Mouse (Mus musculus) kidney, postnatal 4 days (tissue): ENCODE results near the gene Cdc6.
A peak's percentile ranks its signal among the peaks of the same experiment; 100 is the strongest.
"Not testable (repeated sequence)": the region's sequence is repeated elsewhere in the genome, so short reads cannot be mapped to it uniquely, and the experiment has no call there.

ENCODE experiments used
- DNase-seq, 2 experiments: peaks; one replicate each; pipeline ENCODE4 v3.0.0; 2021; ENCODE audit warnings: mixed read lengths in 2 of 2

The Cdc6 gene

DNA sequence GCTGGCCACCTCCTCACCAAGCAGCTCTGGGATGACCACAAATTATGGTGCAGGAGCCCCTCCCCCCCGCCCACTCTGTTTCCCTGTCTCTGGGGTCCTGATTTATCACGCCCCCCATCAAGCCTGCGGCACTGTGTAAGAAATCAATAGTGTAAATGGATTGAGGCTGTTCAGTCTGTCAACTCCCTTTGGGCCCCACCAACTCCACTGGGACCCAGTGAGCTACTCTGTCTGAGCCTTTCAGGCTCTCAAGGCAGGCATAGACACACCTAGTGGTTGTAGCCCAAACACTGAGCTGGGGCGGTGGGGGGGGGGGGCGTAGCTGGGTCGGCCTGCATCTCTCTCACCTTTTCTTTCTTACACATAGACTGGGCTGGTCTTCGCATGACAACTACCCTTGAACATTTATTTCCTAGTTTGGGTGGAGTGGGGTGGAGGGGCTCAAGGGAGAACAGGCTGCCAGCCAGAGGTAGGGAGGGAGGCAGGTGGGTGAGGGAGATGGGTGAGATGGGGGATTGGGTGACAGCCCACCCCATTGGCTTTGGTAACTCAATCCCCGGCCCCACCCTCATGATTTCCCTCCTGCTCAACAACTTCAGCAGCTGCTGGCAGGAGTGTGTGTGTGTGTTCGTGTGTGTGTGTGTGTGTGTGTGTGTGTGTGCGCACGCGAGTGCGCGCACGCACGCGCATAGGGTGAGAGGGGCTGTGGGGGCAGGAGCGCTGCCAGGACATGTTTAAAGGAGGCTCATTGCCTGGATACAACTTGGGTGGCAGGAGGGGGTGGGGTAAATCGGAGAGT is 24.9 kb downstream of the Cdc6 start:
- DNase-seq = peak; percentile 64 to 74

DNA sequence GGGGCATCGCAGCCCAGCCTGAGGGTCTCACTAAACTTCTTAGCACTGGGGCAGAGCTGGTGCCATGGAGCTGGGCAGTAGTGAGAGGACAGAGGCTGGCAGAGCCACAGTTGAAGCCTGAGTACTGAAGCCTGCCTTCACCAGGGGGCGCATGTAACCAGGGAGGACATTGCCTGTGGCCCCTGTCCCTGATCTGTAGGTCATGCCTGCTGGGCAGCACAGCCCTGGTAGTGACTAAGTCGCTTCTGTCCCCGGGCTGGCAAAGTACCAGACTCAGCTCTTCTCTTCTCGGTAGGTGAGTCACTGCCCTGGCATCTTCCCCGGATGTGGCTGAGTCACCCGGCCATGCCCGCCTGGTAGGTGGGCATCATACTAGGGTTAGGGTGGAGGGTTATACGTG is 25.6 kb downstream of the Cdc6 start:
- DNase-seq = peak; percentile 82 to 86

DNA sequence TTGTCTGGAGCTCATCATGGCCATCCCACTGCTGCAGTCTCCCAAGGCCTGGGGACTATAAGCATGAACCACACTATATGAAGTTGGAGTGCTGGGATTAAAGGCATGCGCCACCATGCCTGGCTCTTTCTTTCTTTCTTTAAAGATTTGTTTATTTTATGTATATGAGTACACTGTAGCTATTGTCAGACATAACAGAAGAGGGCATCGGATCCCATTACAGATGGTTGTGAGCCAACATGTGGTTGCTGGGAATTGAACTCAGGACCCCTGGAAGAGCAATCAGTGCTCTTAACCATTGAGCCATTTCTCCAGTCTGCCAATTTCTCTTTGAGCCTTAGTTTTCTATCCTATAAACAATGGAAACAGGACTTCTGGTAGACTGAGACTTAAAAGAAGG is 26.2 kb downstream of the Cdc6 start:
- DNase-seq = not testable (repeated sequence)

DNA sequence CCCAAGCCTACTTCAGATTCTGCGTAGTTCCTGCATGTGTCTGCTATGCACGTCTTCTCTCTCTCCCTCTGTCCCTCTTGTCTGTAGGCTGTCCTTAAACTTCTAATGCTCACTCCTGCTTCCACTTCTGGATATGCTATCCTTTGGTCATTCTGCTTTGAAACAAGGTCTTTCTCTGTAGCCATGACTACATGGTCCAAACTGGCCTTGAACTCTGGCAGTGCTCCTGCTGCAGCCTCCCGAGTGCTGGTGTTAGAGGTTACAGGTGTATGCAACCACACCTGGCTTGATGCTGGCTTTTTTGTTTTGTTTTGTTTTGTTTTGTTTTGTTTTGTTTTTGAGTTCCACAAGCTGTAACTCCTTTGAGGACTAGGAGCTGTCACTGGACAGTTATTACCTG is 26.8 kb downstream of the Cdc6 start:
- DNase-seq = no peak

DNA sequence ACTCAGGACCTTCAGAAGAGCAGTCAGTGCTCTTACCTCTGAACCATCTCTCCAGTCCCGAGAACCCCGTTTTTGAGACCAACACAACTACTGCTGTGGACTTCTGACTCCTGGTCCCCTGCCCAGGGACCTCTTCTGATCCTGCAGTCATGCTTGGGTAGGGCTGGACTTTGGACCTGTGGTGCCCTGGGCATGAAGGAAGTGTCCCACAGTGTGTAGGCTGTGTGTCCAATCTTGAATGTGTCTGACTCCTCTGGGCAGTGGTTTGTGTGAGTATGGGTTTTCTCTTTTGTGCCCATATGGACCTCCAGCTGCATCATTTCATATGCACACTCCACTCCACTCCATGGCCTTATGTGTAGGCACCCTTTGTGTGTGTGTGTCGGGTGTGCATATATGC is 27.5 kb downstream of the Cdc6 start:
- DNase-seq = peak; percentile 47 to 72

DNA sequence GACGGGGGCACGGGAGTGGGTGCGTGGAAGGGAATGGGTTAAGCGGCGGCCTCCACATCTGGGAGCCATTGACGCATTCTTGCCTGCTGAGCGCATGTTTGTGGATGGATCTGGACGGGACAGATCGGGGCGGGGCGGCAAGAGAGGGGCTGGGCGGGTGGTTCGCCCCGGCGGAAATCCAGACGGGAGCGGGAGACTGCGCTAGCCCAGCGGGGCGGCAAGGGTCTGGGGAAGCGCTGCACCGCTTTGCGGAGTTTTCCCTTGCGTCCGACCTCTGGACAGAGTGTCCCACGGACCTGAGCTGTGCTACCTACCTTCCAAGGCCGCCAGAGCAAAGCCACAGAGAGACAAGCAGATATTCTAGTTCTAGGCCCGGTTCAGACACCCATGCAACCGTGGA is 28.6 kb downstream of the Cdc6 start:
- DNase-seq = peak; percentile 84 to 91

DNA sequence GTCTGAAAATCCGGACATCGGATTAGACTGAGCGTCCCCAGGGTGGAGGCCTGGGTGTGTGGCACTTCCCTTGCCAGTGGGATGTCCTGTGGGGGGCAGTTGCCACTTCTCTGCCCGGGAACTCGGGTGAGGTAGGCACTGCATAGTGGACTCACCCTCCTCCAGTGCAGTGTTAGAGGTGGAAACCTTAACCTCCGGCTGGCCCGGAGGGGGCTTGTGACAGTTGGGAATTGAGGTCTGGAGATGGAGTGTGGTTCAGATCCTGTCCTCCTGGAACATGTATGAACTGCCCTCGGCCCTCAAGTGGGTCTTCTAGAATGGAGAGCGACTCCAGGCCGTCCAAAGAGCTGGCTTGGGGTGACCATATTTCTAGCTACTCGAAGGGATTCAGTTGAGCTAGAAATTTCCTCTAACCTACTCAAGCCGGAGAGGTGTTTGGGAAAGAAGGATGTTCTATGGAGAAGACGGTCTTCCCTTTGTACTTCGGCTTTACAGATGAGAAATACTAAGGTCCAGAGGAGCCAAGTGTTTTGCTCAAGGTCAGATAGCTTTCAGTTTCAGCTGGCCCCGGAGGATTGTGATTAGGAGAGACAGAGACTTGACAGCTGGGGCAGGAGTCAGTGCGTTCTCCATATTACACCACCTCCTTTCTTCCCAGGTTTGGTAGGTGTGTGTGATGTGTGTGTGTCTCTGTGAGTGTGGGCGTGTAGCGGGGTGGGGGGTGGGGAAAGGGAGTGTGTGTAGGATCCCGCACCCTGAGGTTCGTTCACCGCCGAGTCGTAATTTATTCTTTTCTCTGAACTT is 29.2 kb downstream of the Cdc6 start:
- peak; percentile 18 to 55 for DNase-seq

DNA sequence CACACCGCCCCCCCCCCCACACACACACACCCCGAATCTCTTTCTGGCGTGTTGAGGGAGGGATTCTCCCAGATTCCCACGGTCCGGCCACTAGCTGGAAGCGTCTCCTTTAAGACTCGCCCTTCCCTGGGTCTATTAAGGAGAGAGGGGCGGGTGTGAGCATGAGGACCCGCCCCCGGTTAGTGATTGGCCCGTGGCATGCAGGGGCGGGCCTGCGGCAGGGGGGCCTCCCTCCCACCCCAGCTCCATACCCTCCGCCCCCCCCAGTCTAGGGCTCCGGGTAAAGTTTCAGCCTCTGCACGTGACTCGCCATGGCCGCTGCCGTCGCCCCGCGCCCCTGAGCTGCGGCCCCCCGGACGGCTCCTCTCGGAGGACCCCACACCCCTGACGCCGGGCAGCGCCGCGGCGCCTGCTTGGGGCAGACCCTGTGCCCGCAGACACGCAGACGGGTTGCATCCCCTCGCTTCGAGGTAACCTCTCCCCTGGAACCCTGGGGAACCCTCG is 29.9 kb downstream of the Cdc6 start:
- peak; percentile 89 to 95 for DNase-seq

DNA sequence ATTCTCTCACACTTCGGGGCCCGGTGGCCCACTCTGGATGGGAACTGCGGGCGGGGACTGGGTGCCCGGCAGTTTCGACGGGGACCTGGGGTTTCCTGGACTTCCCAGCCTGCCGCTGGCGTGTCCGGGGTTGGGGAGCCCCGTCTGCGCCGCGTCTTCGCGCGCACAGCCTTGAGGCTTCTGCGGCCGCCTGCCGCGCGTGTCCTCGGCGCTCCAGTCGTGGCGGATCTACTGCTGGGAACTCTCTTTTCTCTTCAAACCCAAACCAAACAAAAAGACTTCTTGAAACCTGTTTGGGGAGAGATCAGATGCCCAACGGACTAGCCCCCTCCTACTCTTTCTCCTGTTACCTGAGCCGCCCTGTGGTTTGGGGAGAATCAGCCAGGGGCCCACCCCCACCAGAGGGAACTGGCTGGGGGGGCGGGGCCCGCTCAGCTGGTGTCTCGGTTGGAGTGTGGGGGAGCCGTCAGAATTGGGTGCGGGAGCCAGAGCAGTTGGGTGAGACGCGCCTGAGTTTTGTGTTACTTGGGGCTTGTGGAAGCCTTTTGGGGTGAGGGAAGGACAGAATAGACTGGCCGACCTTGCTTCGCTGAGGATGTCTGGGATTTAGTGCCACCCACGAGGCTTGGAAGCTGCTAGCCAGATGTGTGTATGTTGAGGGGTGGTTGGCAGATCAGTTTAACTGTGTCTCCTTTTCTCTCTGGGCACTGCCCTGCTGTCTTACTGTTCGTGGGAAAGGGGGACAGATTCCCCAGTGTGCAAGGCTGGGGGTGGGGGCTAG is 30.5 kb downstream of the Cdc6 start:
- DNase-seq = peak; percentile 72 to 80

DNA sequence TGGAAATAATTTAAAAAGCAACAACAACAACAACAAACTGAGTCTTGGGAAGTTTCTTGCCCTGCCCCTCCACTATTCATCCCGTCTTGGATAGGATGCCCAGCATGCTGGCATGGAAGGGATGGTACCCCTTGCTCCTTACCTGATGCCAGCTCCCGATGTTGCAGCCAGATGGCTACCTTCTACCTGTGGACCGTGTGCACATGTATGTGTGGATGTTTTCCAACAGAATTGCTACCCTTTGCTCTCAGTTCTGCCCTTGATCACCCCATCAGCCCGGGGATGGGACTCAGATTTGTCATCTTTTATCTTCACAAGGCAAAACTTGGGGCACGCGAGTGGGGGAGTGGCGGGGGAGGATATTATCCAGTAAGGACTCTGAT is 31.1 kb downstream of the Cdc6 start:
- peak in 1 of 2 experiments; percentile 15 for DNase-seq

DNA sequence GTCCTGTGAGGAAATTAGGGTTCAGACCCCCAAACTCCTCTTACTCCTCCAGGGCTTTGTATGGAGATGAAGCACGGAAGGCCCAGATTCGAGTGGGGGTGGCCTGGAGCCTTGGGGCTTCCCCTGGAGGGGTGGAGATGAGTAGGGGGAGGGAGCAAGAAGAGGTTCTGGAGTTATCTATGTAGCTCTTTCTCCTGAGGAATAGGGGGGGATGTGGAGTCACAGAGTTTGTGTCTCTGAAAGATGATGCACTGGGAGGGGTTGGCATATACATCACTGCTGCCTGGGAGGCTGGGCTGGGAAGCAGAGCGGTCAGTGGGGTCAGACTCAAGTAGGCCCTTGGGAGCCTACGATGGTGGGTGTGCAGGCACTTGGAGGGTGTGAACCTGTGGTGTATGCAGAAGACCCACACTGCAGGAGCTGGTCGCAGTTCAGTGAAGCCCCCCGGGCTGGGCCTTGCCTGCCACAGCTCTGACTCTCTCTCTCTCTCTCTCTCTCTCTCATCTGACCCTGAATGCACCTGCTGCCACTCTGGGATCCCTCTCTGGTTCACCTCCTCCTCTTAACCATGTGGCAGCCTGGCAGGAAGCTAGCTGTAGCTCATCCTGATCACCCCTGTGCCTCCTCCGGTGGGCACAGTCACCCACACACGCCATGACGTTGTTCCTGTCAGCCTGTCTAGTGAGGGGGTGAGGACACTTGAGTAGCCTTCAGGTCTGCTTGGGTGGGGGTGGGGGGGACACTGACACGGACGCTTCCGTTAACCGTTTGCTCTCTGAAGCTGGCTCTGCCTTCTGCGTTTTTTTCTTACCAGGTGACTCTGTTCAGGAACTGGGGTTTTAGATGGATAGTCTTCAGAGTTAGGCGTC is 31.7 kb downstream of the Cdc6 start:
- DNase-seq = peak in 1 of 2 experiments; percentile 27

DNA sequence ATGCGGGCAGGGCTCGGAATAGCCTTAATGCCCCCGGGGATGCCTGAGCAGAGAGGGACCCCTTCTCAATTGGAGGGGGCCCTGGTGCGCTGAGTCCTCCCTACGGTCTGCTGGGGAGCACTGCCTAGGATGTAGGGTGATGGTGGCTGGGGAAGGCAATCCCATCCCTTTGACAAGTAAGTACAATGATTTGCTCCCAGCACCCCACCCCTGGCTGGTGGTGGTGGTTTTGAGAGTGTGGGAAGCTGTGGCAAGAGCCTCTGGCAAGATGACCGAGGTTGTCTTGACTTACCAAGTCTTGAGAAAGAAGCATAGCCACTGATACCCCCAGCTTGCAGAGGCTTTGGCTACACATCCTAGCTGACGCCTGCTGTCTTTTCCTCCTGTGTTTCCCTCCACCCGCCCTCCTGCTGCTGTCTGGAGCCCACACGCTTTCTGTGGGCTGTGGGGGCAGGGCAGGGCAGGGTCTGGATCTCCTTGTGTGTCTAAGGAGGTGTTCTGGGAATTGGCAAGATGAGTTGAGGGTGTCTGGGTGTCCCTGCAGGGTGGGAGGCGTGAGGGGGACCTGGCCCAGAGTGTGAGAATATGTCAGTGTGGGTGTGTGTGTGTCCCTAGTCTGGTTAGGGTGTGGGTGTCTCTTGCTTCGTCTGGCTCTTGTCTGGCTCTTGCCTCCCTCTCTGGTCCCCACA is 32.5 kb downstream of the Cdc6 start:
- peak; percentile 42 to 43 for DNase-seq

DNA sequence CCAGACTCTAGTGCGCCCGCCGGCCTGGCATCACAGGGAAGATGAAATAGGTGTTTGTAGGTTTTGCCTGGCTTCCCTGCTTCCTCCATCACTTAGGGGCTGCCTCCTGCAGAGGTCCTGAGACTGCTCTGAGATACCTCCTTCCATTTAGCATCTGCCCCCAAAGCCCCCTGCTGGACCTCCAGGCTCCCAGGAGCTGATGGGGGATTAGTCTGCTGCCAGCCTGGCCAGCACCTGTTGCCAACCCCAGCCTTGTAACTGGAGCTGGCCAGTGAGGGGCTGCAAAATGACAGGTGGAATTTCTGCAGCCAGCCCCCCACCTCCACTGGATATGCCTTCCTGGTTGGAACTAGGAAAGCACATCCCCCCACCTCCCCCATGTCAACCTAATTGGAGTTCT is 33.2 kb downstream of the Cdc6 start:
- peak; percentile 21 to 35 for DNase-seq

DNA sequence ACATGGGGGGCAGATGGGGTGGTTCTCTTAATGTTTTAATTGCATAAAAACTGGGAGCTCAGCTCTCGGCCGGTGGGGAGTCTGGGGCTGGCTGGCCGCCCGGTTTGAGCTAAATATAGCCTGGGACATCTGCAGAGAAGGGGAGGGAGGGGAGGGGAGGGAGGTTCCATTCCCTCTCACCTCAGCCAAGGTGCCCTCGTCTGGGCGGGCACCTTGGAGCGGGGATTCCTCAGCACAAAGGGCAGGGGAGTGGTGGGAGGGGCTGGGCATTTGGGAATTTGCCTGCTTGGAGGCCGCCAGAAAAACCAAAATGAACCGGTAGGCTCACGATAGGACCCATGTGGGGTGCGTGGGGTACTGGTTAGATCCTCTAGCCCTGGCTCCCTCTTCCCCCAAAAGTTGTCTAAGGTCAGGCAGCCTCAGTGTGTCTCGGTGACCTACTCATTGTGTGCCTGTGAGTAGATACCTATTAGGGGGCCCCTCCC is 33.8 kb downstream of the Cdc6 start:
- DNase-seq = peak; percentile 78 to 84

DNA sequence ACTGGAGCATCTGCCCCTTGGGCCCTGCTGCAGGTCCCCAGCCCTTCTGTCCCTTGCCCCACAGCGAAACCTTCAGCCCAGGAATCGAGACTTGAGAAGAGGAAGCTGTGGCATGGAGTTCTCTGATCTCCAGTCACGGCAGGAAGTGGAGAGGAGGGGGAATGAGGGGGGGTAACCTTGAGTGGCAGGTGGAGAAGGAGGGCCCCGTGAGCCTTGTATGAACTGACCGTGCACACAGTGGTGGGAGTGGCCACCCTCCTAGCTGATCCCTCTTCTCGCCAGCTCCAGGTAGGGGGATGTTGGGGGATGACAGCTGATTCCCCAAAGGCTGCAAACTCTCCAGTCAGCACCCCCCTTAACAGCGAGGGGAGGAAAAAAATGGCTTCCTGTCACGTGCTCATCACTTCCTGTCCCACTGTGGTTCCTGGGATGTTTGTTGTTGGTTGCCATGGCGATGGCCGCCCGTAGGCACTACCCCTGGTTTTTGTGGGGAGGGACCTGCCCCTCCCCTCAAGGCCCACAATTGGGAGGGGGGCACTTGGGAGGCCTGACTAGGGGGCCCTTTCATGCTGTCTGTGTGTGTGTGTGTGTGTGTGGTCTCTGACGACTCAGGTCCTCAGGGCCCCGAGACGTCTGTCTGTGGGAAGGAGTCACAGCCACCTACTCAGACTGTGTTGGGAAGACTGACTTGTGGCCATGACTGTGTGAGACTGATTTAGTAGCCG is 34.4 kb downstream of the Cdc6 start:
- DNase-seq = peak; percentile 84 to 91

DNA sequence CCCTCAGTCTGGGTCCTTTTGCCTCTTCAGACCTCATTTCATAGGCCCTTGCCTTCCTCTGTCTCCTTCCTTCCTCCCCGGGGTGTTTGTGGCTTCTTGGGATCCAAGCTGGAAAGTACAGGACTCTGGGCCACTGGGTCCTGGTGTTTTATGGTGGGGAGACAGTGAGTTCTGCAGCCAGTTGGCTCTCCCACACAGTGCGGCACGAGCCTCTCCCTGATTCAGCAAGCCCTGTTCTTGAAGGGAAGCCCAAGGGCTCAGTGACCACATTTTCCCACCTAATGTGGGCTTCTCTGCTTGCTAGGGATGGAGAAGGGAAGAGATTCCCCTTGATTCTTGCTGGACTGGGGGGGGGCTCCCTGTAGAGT is 34.9 kb downstream of the Cdc6 start:
- no peak for DNase-seq

DNA sequence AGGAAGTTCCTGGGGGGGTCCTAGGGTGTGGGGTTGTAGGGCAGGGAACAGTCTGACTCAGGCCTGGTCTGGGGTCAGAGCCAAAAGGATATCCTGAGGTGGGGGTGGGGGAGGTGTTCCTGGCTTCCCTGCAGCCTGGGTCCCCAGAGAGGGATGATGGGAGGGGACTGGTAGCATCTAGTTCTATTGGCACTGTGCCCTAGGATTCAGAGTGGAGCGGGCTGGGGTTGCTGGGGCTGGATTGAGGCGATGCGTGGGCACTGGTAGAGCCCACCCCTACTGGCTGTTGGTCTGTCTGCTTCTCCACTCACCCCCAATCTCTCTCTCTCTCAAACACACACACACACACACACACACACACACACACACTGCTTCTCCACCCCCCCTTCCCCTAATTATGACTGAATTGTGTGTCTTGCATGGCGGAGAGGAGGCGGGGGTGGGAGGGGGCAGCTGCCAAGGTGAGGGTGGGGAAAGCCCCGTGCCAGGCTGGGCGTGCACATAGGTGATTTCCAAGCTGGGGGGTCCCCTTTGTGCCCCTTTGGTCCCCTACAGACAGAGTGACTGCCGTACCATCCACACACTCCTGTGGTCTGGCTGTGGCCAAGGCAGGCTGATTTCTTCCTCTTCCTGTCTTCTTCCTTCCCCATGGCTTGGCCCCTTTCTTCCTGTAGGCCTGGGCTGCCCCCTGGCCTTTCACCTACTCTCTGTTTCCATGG is 35.5 kb downstream of the Cdc6 start:
- peak; percentile 64 to 77 for DNase-seq

DNA sequence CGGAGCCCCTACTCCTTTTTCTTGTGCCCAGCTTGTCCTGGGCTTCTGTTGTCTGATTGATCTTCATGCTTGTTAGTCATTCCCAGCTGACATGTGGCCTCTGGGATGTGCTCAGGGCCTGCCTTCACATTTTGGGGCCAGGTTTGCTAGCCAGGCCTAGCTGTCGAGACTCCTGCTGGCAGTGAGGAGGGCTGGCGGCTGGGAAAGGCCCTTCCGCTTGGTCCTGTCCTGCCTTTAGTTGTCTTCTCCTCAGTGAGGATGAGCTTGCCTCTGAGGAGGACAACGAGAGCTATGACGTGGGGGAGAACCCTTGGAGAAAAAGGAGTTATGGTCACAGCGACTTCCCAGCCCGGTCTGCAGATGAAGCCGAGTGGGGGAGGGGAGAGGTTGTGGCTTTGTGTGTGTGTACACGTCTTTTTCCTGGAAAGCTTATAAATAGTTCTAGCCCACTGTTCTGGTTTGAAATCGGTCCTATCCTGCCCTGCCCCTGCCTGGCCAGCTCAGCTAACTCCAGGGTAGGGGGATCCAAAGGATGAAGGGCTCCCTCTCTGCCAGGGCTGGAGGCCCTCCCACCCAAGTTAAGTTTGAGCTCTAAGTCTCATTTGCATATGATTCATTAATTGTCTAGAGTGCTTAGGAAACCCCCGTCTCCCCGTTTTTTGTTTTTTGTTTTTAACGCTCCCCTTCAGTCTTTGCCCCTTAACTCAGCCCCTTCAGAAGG is 36.3 kb downstream of the Cdc6 start:
- DNase-seq = peak; percentile 68 to 78
